Mouse (Mus musculus) thymus, postnatal 0 days (tissue): Measurements from ENCODE around the gene Cd300a. TPM values are rescaled to one million over a fixed set of nuclear protein-coding genes. Genes with fewer than 3 reads are reported as not detected.

Source experiments
- DNase-seq: peaks from one replicate; pipeline ENCODE4 v3.0.0-alpha.2; 2015; ENCODE audit warnings: low spot score
- polyA plus RNA-seq: library from polyadenylated mRNA; unstranded; fragments of >200 nt; fragmentation: Nextera tagmentation; extraction: Ambion mirVana; gene quantifications from 2 replicates; pipeline ENCODE4 v1.2.1, GENCODE M21; 2015

Gene Cd300a
- 5.0 and 6.8 TPM in 2 replicates for polyA plus RNA-seq

DNA sequence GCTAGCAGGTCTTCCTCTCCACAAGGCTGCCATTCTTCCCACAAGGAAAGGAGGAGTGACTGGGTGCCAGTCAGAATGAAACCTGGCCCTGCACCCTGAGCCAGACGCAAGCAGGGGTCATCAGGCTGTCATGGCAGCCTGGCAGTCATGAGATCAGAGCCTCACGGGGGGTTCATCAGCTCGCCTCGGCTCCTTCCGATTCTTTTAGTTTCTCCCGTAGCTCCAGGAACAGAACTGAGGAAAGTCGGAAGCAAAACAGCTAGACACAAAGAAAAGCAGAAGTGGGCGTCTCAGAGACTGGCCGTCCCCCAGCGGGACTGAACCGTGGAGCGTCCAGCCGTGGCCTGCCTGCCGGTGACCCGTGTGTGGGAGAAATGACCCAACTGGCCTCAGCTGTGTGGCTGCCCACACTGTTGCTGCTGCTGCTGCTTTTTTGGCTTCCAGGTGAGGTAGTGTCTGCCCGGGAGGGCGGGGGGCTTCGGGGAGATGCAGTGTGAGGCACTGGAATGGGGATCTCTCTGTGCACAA lies at the start of gene Cd300a:
Gene Cd300a (plus strand): TSS at position 51 of the 528 bp plus-strand sequence.
- no peak for DNase-seq

DNA sequence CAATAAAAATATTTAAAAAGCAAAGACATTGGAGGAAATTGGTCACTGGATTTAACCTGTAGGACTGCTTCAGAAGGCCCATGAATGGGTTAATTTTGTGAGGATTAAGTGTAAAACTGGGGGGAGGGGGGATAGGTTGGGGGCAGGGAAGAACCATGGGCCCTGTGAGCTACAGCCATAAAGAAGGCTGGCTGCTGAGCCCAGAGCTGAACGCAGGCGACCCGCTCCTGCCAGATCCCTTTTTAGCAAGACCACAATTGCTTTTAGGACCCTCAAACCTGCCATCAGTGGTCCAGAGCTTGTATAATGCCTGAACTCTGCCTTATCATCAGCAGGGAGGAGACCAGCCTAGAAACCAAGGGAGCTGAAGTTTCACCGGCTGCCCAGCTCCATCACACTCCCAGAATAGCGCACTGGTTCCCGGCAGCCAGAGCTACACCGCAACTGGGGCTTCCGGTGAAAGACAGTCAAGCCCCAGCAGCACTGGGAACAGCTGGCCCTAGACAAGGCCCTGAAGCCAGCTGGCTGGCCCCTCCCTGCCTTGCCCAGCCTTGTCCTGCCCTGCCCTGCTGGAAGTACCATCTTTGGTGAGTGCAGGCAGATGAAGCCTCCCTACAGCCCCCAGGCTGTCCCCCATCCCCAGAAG lies 45.9 kb upstream of the Cd300a start:
- no peak for DNase-seq

DNA sequence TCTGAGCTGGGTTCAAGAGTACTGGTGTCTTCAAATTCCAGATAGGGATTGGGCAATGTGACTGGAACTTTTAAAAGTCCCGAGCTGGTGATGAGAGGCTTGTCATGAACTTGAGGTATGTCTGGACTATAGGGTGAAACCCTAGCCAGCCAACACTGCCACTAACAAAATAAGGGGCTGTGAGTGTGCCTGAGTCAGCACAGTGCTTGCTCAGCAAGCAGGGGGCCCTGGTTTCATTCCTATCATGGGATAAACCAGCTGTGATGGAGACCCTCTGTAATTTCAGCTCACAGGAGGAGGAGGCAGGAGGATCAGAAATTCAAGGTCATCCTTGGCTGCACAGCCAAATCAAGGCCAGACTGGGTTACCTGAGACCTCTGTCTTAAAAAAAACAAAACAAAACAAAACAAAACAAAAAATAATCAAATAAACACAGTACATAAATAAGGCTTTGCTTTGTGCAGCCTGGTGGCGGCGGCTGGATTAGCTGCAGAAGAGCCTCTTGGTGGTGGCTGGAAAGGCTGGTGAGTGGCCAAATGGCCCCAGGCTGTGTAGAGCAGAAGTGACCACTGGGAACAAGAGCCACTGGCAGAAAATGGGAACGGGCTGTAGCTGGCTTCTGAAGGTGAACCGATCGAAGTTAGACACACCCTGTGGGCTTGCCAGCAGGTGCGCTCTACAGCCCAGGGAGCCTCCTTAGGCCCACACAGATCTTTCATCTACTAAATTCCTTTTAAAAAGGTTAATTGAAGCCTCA lies 45.2 kb upstream of the Cd300a start:
- DNase-seq, result no peak

DNA sequence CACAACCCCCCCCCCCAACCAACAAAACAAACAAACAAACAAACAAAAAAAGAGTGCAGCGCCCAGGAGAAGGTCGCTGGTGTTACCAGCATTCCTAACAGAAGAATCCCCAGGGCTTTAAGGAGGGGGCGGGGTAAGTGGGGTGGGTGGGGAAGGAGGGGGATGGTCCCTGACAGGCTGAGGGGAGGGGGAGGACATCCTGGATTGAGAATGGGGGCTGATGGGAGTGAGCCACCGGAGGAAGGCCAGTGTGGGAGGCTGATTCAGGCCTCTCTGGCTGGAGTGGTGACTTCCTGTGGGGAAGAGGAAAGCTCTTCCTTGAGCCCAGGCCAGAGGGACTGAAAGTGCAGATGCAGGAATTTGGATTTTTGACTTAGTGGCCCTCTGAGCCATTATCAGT lies 43.5 kb upstream of the Cd300a start:
- DNase-seq, result no peak

DNA sequence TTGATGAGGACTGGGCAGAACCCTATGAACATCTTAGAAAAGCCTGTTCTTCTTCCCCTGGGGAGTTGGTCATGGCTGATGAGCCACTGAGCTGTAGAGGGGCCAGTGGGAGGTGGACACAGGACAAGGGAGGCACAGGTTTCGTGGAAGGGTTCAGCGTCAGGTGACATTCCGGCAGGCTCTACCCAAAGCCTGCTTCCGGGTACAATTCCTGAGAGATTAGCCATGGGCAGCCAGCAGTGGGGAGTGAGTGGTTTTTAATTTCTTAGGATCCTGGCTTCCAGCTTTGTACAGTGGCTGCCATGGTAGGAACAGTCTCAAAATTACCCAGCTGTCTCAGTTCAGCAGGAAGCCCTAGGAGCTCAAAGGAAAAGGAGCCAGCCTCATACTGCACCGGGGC lies 42.8 kb upstream of the Cd300a start:
- no peak for DNase-seq

DNA sequence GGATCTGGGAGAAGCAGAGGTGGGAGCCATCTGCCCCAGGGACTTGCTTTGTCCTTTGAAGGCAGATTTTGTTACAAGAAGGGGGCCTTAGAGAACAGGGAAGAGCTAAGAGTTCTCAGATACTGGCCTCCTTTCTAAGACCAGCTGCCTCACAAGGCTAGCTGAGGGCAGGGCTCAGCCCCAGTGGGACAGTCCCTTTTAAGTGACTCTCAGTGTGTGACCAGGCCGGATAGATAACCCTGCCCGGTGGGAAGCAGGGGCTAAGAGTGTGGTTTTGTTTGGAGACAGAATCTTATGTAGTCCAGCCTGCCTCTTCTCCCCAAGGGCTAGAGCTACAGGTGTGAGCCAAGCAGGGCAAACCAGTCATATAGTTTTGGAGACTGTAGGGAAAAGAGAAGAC lies 40.3 kb upstream of the Cd300a start:
- no peak for DNase-seq

DNA sequence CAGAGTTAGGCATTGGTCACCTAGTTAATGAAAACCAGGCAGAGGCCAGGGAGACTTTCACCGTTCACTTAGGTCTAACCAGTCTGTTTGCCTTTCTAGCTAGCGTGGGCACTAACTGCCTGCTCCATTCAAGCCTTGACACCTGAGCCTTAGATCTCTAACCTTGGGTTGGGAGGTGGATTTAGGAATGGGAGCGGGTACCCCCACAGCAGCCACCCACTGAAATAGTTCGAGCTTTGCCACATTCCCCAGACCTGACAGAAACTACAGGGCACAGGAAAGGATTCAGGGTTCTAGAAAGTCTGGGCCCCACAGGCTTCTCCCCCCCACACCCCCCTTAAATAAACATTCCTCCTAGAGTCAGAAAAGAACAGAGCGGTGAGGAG lies 39.8 kb upstream of the Cd300a start:
- no peak for DNase-seq

DNA sequence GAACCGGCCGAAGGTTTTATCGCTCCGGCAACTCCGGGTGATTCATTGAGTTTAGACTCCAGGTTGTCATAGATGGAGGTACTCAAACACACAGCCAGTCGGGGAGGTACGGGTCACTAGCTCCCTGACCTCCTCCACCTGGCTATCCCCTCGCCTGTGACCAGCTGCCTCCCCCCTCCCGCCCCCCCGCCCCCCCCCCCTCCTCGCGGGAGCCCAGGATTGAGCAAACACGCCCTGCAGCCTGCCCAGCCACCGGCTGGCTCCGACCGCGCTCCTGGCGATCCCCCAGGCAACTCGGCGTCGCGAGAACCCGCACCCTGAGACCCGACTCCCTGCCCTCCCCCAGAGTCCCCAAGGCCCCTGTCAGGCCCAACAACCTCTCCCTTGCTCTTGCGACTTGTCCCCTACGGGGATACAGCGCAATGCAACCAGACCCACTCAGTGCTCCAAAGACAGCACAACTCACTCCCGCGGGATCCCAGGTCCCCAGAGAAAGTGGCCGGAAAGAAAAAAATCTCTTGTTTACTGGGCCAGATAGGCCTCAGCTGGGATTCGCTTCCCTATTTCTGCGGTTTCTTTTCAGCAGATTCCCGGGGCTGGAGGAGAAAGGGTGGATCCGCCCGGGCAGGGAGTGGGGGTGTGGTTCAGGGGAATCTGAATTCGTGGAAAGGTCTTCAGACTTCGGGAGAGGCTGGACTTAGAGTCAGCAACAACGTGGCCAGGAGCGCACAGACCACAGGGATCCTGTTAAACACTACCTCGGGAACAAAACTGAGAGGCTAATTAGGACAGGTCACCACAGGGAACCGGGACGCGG lies 39.2 kb upstream of the Cd300a start, which contains the start of gene Gprc5c:
Gene Gprc5c (plus strand): TSS at position 701 of the 817 bp plus-strand sequence.
- no peak for DNase-seq

DNA sequence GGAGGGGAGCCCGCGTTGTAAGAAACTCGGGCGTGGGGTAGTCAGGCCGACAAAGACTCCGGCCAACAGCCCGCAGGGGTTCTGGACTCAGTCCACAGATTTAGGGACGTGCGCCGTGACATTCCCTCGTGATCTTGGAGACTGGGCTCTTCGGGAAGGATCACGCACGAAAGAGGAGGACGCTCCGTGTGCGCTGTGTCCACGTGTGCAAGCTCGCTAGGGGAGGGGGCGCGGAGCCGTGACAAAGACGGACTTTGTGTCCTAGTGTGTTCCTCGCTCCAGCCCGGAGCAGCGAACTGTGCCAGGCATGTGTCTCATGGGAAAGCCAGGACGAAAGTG lies 38.6 kb upstream of the Cd300a start:
- DNase-seq, result no peak

DNA sequence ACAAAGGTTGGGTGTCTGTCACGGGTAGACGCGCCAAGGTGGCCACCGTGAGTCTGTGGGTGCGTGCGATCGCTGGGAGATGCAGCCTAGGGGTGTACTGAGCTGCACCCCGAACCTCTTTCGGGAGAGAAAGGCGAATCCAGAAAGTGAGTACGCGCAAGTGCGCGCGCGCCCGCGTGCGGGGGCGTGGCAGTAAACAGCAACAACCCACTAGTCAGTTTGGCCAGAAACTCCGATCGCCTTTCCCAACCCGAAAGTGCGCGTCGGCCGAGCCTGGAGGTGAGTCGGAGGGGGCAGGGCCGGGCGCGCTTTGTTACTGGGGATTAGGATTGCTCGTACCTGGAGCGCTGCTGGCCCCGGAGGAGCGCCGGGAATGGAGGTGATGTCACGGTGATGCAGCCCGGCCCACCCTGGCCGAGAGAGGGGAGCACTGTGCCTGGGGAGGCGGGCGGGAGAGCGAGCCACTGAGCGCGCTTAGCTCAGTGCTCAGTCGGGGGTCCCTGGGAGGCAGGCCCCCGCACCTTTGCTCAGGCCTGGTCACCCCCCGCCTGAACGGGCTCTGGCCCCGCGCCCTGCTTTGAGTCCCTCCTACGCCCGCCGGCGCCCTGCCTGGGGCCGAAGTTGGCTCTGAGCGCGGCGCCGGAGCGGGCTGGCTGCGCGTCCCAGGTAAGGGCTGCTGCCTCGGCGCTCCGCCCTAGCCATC lies 38.1 kb upstream of the Cd300a start:
- DNase-seq, result no peak

DNA sequence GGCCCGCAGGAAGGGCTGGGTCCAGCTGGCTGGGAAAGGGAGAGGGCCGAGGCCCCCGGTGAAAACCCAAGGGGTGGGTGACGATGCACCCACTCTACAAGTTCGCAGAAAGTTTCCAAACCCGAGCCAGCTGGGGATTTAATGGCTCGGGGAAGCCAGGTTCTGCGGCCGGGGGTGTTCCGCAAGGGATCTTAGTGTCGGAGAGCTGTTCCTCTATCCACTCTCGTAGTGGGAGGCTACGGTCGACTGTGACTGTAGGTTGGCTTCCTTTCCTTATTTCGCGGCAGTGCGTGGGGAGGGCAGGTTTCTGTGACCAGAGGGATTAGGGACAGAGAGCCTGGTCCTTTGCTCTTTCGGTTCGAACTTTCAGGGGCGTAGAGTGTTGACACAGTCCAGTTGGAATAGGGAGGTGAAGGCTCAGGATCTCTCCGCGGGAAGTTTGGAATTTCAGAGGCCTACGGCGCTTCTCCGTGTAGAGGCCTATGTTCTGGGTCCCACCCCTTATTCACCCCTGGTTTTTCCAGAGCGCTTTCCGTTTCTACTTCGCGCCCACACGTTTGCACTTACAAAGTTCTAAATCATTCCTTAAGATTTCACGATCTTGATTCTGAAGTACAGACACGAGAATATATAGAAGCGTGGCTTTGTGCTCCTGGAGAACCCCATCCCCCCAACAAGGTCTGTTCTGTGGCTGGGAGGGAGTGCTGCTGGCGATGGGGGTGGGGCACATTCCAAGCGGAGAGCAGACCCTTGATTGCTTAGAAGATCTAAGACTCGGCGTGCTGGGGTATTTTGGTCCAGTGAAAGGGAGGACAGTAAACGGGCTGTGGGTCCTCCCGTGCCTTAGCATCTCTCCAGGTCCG lies 37.3 kb upstream of the Cd300a start:
- DNase-seq, result no peak

DNA sequence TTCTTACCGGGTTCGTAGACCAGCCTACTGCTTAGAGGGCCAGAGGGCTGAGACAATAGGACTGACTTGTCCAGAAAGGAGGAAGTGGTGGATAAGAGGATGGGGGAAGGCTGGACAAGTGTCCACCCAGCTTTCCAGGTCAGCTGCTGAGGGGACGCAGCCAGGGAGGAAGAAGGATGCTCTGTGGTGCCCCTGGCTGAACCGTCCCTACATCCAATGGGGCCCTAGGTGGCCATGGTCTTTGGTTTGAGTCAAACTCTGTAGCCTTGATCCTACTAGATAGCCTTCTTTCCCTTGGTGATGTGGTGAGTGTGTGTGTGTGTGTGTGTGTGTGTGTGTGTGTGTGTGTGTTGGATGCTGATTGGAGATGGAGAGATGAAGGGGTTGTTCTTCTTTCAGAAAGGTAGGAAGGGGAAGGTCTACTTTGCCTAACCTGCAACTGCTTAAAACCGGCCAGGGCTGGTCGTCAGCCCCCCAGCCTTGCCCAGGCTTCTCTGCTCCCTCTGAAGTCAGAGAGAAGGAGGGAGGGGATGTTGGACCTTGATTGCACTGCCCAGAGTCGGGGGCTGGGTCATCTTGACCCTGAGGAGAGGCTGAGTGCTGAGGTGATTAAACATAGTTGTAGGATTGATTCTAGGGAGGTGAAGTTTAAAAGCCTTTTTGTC lies 36.5 kb upstream of the Cd300a start:
- no peak for DNase-seq

DNA sequence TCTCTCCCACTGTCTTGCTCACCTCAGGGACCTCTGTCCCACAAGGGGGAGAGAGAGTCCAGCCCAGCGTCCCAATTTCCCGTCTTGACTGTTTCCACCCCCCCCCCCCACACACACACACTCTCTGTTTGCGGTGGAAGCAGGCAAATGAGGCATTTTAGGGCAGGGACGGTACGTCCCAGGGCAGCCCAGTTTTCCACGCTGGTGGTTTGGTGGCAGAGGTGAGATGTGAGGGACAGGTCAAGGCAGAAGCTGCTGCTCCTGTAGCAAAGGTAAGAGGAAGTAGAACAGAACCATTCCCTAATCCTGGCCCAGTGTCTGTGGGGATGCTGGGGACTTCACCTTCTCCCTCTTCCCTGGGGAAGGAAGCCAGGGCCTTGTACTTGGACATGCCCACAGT lies 35.3 kb upstream of the Cd300a start:
- DNase-seq, result no peak

DNA sequence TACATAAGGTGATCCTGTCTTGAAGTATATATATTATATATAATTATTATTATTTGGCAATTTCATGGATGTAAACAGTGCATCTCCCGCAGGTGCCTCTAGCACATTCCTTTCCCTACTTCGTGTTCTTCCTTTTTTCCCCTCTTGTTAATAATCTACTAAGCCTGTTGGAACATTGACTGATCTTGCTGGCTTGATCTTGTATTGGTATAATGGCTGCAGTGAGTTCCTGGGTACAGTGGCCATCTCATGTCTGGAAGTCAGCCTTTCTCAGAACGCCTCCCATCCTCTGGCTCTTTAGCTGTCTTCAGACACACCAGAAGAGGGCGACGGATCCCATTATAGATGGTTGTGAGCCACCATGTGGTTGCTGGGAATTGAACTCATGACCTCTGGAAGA lies 33.7 kb upstream of the Cd300a start:
- no peak for DNase-seq

DNA sequence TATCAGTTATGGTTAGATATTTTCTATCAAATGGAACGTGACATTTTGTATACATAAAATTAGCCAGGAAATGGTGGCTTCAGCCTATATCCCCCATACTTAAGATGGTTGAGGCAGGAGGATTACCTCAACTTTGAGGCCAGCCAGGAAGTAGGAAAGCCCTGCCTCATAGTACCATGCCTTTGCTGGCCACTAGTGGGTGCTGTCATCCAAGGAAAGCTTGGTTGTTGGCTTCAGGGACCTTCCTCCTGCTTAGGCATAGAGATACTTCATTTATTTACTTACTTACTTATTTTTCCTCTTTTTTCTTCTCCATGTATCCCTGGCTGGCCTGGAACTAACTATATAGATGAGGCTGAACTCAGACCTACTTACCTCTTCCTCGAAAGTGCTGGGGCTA lies 31.2 kb upstream of the Cd300a start:
- peak; percentile 40 for DNase-seq

DNA sequence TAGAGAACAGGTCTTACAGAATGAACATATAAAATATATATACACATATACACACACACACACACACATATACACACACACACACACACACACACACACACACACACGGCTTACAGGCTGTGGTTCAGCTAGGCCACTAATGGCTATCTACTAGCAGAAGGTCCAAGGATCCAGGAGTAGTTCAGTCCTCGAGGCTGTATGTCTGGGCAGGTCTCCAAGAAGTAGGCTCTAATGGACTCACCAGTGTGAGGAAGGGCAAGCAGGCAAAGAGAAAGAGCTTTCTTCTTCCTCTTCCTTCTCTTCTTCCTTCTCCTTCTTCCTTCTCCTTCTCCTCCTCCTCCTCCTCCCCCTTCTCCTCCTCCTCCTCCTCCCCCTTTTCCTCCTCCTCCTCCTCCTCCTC lies 28.8 kb upstream of the Cd300a start:
- no peak for DNase-seq

DNA sequence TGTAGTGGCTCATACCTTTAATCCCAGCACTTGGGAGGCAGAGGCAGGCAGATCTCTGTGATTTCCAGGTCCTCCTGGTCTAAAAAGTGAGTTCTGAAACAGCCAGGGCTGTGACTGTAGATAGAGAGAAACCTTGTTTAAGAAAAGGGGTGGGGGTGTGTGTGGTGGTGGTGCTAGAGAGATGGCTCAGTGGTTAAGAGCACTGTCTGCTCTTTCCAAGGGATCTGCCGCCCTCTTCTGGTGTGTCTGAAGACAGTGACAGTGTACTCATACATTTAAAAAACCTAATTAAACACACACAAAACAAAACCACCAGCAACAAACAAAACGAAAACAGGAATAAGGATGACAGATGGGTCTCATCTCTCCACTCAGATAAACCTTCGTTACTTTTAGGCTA lies 27.2 kb upstream of the Cd300a start:
- DNase-seq, result no peak

DNA sequence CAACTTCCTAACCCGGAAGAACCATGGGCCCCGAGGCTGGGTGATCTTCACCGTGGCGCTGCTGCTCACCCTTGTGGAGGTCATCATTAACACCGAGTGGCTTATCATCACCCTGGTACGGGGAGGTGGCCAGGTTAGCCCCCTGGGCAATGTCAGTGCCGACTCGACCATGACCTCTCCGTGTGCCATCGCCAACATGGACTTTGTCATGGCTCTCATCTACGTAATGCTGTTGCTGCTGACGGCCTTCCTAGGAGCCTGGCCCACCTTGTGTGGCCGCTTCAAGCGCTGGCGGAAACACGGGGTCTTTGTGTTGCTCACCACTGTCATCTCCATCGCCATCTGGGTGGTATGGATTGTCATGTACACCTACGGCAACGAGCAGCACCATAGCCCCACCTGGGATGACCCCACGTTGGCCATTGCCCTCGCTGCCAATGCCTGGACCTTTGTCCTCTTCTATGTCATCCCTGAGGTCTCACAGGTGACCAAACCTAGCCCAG lies 25.9 kb upstream of the Cd300a start:
- no peak for DNase-seq

DNA sequence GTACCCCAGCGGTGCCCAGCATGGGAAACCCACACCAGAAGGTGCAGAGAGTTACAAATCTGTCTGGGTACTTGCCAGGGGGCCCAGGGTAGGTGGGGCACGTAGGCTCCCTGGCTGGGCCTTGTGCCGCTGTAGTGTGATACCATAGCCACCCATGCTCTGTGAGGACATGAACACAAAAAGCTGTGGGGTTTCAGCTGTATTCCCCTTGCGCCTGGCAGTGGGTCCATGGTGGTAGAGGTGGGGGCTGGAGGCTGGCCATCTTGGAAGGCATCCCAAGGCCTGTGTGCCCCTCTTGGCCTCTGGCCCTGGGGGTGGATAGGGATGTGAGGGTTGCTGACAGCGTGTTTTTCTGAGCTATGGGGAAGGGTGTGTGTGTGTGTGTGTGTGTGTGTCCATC lies 23.8 kb upstream of the Cd300a start:
- DNase-seq, result no peak
